Mouse (Mus musculus) forebrain, embryonic 14.5 days (tissue): ENCODE data around the gene Fopnl. TPM values are rescaled to one million over a fixed set of nuclear protein-coding genes. Genes with fewer than 3 reads are reported as not detected.

ENCODE experiments used
- polyA plus RNA-seq: library from polyadenylated mRNA; unstranded; fragments of >200 nt; fragmentation: Nextera tagmentation; extraction: Ambion mirVana; gene quantifications from 2 replicates; pipeline ENCODE4 v1.2.1, GENCODE M21; 2014

The Fopnl gene
- polyA plus RNA-seq, 1 experiment from 2014 or later: 234 TPM

Other genes with a start within 250 kb of the Fopnl start
- gene Nde1, start 154.1 kb downstream of the Fopnl start, polyA plus RNA-seq: 63.3 and 75.4 TPM in 2 replicates
- gene Marf1, start 154.1 kb downstream of the Fopnl start, polyA plus RNA-seq: 17.1 and 20.2 TPM in 2 replicates
- 0.28 and 0.40 TPM in 2 replicates for gene Myh11, start 26.0 kb downstream of the Fopnl start, polyA plus RNA-seq
- gene Abcc1, start 44.2 kb upstream of the Fopnl start, polyA plus RNA-seq: 5.2 and 5.5 TPM in 2 replicates
- not detected in 2 replicates for gene A630010A05Rik, start 244.9 kb upstream of the Fopnl start, polyA plus RNA-seq